Mouse (Mus musculus) ZHBTc4 (cell line): ENCODE results near the gene Sspo.

Experiments used
- DNase-seq: peaks from one replicate; pipeline ENCODE4 v3.0.0-alpha.2; 2011; ENCODE audit warnings: low read depth, low spot score

Sspo gene

DNA sequence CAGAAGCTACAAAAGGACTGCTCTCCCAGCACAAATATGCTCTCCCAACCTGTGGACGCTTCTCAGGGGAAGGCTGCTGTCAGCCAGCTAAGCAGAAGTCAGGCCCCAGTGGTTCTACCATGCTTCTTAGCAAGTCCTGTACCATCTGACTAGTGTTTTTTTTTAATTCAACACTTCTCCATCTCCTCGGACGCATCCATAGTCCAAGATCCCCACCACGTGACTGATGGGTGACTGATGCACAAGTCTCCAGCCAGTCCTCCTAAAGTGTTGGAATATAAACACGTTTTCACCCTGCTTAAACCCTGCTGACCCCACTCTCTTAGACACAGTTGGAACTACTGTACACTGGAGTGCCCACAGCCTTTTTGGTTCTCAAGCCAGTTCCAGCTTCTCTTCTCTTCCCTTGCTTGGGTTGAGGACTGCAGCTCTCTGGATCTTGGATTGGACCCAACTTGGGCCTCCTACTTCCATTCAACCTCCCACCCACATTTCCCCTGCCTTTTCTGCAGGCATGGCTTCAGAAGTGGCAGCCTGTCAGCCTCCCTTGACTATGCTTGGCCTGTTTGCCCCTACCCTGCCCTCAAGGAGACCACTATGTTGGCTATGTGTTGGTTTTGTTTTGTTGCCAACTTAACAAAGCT is 12.2 kb upstream of the Sspo start:
- DNase-seq = no peak

DNA sequence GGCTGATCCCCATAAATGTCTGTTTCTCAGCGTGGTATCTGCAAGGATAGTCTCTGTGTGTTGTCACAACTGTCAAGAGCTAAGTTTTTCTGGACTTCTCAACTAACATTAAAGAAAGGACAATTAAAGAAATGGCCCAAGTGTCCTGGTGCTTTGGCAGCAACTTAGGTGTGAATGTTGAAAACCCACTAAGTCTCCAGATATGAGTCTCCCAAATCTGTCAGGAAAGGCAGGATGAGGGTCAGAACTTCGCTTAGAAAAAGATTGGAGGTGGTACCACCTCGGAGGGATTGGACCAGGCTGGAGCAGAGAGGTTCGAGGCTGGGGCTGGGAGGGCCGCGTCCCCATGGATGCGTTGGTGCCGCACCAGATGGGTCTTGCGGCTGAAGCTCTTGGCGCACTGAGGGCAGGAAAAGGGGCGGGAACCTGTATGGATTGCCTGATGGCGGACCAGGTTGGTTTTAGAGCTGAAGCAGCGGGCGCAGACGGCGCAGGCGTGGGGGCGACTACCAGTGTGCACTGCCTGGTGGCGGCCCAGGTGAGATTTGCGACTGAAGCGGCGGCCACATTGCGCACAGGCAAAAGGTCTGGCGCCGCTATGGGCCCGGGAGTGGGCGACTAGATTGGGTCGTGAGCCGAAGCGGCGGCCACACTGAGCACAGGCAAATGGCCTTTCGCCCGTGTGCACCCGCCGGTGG is 10.2 kb upstream of the Sspo start:
- DNase-seq = peak; percentile 78

DNA sequence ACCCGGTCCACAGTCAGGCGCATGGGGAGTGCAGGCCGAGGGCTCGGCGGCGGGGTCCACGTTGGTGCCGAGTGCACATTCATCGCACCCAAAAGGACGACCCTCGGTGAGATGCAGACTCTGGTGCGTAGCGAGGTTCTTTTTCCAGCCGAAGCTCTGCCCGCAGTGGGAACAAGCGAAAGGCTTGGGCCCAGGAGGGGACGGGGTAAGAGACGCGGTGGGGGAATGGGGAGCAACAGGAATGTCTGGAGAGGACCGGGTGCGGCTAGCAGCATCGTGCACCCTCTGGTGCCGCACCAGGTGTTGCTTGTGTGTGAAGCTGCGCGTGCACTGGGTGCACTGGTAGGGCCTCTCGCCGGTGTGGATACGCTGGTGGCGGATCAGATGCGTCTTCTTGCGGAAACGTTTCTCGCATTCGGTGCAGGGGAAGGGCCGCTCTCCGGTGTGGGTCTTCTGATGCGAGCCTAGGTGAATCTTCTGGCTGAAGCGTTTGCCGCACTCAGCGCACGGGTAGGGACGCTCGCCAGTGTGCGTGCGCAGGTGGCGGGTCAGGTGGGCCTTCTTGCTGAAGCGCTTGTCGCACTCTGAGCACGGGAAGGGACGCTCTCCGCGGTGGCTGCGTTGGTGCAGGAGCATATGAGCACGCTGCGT is 9.4 kb upstream of the Sspo start:
- DNase-seq = peak; percentile 82

DNA sequence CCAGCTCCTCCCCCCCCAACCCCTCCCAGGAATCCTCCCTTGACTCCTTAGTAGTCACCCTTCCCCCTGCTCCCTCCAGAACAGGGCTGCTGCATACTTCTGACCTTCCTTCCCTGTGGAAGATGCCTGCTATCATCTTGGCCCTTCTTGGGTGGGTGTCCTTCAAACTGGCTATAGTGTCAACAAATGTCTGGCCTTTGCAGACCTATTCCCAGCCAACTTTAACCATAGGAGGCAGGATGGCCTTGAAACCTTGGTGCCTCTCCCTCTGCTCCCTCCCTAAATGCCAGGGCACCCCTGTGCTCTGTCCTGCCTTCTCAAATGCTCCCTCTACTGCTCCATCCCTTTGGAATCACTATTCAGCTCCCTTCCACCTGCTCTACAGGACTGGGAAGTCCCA is 8.4 kb upstream of the Sspo start:
- DNase-seq = no peak

DNA sequence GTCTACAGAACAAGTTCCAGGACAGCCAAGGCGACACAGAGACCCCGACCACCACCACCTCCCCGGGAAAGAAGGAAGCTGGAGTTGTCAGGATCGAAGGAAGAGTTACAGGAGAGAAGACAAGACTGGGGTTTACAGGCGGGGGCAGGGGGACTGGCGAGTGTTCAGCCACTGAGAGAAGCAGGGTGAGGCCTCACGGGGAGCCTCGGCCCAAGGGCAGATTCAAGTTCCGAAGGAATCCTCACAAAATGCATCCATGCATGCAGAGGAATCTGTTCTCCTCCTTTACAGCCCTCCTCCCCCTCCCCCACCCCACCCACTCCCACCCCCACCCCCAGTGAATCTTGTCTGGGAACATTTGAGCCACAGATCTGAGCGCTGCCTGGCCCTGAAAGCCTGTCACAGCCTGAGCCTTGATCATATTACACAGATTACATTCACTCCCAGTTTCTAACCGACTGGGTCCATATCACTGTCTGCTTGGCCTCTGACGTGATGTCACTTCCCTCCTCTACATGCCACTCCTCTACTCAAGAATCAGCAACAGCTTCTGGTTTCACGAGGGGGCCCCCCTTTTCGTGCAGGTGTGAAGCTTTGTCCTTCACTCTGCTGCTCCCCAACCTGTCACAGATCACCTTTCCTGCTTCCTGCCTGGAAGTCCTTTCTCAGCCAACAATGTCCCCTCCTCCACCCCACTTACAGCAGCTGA is 7.6 kb upstream of the Sspo start:
- no peak for DNase-seq

DNA sequence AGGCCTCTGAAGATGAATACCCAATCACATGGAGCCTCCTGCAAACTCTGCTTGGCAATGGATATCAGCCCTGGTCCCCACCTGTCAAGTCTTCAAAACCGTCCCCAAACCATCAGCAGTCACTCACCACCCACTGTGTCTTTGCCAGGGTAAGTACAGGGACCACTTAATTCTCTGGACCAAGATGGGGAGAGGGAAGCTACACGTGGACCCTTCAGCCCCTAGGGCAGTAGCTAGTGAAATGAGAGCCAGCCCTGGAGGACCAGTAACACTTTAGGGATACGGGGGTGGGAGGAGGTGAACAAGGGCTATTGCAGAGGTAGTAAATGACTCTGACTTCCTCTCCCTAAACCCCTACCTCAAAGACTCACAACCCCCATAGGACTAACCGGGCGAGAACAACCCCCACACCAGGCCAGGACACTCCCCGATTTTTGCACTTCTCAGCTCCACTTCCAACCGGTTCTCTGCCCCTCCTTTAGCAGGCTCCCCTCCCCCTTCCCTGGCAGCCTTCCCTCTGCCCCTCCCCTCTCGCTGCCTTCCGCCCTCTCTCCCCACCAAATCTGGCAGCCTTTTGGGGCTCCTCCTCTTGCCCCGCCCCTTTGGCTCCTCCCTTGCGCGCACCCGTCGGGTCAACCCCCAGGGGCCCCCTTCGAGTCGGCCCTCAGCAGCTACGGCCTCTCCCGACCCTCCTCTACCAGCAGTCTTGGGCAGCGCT is 4.3 kb upstream of the Sspo start:
- DNase-seq = peak; percentile 91

DNA sequence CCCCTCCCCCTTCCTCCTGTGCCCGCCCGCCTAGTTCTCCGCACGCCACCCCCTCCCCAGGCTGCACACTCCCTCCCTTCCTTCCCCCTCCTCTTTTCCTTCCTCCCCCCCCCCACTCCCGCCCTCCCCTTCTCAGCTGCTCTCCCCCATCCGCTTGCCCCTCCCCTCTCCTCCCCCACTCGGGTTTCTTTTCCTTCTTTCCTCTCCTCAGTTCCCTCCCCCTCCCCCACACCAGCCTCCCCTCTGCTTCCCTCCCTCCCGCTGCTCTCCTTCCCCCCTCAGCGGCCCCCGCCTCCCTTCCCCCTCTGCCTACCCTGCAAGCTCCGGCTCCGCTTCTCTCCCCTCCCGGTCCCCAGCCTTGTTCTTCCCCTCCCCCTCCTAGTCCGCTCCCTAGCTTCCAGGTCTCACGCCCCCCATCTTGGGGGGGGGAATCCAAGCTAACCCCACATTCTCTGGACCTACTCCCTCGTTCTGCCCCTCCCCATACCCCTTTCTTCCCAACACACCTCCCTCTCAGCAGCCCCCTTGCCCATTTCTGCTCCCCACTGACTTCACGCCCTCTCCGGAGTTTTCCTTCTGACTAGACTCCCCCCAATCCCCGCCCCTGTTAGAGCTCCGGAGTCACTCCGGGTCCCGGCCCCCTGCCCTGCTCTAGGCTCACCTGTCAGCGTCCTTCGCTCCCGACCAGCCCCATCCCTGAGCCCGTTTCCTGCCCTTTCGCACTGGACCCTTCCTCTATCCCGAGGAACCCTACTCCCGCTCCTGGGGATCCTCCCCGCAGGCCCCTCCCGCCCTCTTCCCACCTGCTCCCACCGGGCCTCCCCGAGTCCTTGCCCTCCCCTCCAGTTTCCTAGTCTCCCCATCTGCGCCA is 3.5 kb upstream of the Sspo start:
- DNase-seq = peak; percentile 89

DNA sequence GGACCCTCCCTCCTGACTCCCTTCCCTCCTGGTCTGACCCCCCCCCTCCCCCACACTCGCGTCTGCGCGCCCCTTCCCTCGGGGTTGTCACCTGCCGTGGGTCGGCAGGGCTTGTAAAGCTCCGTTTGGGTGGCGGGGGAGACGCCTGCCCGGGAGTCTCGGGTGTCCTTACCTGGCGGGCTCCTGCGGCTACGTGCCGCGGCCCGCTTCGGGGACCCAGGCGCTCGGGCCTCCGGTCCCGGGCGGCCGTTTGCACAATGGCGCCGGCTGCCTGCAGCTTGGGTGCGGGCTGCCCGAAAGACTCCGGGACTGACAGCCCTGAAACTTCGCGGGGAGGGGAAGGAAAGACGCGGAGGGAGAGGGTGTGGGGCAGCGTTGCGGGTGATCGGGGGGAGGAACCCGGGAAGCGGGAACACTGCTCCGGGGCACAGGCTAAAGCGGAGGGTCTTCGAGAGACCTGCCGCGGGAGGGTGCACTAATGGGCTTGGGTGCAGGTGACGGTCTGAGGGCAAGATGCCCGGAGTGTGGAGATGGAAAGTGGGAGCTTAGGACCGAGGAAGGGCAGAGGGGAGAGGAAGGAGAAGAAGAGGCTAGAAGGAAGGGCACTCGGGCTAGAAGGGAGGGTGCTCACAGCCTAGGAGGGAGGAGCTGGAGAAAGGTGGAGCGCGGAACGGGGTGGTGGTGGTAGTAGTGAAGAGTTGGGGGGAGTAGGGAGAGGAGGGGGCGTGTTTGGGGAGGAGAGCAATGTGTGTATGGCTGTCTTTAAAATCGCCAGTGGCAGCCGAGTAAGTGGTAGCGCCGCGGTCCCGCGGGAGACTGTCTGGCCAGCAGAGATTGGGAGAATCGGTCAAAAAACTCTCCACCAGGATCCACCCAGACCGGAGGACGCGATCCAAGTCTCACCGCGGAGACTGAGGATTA is 2.6 kb upstream of the Sspo start, which contains the start of gene Zfp467:
Gene Zfp467 (minus strand): TSS at position 645 of the 921 bp plus-strand sequence.
- DNase-seq = peak; percentile 63

DNA sequence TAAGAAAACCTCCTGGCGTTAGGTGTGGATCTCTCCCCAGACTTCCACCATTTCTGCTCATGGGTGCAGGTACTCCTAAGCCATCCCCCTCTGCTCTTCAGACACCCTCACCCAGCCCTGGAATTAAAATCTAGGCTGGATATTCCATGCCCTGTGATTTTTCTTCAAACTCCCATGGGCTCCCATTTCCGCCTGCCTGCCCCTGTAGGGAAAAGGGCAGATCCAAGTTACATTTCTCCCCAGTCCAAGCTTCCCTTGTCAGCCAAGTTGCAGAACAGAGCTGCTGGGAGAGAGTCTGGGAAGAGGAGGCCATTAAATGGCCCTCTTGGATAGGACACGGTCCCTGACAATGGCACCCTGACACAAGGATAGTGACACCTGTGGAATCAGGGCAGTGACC is 1.8 kb upstream of the Sspo start:
- no peak for DNase-seq

DNA sequence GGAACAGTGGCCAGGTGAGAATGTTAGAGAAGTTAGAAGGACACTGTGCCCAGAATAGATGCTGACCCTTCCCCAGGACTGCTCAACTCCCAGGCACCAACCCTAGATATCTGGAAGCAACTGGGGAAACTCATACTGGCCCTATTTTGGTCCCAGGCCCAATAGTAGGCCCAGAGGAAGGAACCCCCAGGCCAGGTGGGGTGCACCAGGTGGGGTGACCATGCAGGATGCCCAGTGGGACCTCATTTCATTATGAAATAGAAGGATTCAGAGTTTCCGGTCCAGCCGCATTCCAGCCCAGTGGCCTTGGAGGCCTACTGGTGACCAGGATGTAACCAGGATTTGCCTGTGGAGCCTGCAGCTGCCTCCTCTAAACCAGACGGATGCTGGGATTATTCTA is 1.1 kb upstream of the Sspo start:
- no peak for DNase-seq

DNA sequence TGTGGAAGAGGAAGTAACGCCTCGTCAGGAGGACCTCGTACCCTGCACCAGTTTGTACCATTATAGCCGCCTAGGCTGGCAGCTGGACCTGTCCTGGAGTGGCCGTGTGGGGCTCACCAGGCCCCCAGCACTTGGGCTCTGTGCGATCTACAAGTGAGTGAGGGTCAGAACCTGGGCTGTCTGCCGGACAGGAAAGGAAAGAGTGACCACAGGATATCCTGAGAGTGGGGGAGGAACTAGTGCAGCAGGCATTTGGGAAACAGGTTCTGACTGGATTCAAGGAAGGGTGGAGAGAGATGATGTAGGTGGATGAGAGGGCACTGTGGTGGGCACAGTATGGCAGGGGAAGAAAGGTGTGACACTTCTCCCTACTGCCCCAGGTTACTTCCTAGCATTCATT is 498 bp downstream of the Sspo start:
- no peak for DNase-seq

DNA sequence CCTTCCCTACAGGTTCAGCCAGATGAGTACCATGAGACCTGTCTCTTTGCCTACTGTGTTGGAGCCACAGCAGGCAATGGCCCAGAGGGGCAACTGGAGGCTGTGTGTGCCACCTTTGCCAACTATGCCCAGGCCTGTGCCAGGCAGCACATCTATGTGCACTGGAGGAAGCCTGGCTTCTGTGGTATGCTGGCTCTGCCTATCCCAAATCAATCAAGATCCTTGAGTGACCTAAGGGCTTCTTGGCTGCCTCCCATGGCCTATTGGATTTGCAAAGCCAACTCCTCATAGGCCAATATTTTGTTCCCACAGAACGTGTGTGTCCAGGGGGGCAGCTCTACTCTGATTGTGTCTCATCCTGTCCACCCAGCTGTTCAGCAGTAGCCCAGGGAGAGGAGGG is 4.1 kb downstream of the Sspo start:
- no peak for DNase-seq

DNA sequence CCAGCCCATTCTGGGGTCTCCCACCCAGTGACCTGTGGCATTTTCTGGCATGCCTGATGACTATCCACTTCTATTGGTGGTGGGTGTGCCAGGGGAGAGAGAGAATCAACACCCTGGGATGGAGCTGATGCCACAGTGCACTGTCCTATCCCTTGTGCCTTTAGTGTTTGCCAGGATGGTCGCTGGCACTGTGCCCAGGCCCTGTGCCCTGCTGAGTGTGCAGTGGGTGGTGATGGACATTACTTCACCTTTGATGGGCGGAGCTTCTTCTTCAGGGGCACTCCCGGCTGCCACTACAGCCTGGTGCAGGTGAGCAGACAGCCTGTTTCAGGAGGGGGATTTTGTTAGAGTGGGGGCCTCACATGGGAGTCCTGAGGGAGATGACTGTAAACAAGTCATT is 4.7 kb downstream of the Sspo start:
- no peak for DNase-seq

DNA sequence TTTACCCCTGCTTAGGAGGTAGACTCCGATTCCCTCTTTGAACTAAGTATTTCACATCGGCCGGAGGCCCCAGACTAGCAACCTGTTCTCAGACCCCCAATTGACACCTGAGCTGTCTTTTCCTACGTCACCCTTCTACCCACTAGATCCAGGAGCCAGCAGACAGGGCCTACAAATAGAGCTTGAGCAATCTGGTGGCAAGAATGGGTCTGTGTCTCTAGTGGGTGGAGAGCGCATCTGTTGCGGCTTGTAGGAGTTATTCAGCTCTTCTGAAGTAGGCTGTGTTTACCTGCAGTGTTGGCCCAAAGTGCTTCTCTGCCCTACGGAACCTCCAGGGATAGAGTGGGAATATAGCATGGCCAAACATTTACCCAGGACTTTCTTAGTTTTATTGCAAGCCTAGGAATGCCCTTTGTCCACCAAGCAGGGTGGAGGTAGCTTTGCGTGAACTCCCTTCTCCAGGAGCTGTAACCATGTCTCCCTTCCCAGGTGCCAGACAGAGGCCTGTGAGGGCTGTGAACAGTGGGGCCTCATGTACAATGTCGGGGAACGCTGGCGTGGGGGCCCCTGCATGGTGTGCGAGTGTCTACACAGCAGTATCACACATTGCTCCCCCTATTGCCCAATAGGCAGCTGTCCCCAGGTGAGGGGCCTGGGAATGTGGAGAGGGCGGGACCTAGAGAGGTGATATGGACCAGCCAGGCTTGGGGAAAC is 17.1 kb downstream of the Sspo start:
- no peak for DNase-seq

DNA sequence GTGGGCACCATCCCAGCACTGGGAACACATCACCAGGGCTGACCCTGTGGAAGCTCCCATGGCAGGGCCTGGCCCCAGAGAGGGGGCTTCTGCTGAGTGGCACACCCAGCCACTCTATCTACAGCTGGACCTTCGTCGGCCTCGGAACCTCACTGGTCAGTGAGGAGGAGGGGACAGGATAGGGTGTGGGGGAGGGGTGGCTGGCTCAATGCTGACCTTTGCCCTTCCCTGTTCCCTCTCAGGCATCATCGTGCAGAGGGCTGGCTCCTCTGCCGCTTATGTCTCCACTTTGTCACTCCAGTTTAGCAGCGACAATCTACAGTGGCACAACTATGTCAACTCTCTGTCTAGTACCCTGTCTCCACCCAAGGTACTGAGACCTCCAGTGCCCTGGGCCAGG is 18.7 kb downstream of the Sspo start:
- DNase-seq = no peak

DNA sequence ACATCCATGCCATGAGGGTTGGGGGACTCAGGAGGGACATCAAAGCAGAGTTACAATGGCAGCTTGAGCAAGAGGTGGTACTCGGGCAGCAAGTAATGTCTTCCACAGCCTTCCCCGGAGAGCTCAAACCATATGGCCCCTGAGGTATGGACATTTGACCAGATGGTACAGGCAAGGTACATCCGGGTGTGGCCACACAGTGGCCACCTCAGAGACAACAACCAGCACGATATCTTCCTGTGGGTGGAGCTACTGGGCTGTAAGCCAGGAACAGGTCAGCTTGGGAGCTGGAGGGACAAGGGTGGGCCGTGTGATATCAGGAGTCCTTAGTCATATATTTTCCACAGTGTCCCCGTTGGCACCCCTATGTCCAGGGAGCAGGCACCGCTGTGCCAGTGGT is 19.5 kb downstream of the Sspo start:
- no peak for DNase-seq

DNA sequence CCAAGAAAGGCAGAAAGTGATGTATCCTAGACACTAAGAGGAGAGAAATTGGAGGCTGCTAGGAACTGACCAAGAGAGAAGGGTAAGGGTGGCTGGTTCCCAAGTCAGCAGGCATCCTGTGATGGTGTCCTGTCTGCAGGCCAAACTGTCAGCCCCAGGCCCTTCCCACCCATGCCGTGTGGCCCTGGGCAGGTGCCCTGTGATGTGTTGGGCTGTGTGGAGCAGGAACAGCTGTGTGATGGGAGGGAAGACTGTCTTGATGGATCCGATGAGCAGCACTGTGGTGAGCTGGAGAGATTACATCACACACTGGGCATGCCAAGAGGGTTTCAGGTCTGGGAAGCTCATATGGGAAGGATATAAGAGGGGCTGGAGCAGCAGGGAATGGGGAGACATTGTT is 22.7 kb downstream of the Sspo start:
- no peak for DNase-seq

DNA sequence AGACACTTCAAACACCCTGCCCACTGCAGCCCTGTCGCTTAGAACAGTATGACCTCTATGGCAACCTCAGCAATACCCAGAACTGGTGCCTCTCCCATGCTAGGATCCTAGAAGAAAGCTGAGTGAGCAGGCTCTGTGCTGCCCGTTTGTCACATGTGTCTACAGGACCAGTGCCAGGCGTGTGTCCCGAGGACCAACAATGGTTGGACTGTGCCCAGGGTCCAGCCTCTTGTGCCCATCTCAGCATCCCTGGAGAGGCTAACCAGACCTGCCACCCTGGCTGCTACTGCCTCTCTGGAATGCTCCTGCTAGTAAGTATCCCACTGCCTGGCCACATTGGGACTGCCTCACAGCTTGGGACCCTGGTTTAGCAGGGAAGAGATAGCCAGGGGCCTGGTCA is 30.4 kb downstream of the Sspo start:
- no peak for DNase-seq

DNA sequence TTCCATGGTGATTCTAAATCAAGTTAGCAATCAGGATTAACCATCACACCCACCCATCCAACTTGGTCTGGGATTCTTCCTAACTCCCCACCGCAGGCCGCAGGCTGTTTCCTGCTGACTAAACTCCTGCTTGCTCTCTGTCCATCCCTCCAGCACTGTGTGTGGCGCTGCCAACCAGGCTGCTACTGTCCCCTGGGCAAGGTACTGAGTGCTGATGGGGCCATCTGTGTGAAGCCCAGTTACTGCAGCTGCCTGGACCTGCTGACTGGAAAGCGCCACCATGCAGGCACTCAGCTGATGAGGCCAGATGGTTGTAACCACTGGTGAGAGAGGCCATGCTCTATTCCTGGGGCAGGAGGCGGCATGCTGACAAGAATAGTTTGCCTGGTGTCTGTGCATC is 34.5 kb downstream of the Sspo start:
- DNase-seq = no peak
